Mouse (Mus musculus) T-helper 1 cell (primary cell): ENCODE measurements at regions not wholly inside any gene's neighbourhood (a gene's known extent, or its start where the extent isn't known, plus 50 kb on each side); places are given as distances from the start of the nearest gene placed in this dataset.

ENCODE experiments used
- in situ Hi-C: fragments of 300-600 bp; cut with MboI, MseI; formaldehyde crosslinking; loops from one replicate; pipeline ENCODE4 v1.15.1; 2025; ENCODE audit warnings: high pct_unique_total_duplicates

GRCm38 (mm10) chr13:44583614-44584013, 145.7 kb upstream of the Jarid2 start:
- in situ Hi-C loops, result no loop called here

DNA sequence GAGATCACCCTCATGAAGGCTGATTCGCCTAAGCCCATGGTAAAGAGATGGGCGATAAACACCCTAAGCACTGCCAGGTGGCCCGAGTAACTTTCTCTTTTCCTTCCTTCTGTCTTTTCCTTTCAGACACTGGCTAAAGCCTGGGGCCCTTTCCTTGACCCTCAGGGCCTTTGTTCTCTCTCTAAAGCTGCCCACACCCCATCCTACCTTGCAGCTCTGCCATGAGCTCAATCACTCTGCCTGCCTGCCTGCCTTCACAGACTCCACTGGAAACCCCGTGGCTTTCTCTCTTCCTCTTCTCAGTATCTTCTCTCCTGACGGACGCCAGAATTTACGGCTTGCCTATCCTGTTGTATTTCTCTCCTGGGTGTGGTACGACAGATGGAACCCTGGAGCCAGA, 145.1 kb upstream of the Jarid2 start:
- in situ Hi-C loops, result no loop called here

- in situ Hi-C loops, result no loop called here
These were observed 144.7 kb upstream of the Jarid2 start for GRCm38 (mm10) chr13:44584551-44584950.

DNA sequence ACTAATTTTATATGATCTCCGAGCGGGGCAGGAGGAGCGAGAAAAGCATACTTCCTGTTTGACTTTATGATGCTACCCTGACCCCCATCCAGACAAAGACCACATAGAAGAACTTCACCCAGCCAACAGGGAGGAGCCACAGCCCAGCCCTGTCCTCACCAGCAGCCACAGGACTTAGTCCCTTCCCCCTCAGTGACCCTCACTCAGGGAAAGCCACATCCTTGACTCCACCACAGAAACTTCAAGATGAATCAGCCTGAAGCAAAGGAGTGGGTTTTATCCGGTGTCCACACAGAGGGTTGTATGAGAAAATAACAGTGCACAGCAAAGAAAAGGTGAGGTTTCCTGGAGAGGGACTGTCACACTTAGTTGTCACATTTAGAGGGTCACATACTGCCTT, 141.4 kb upstream of the Jarid2 start:
- in situ Hi-C loops, result no loop called here

GRCm38 (mm10) chr13:44594645-44595044, 134.6 kb upstream of the Jarid2 start:
- in situ Hi-C loops, result no loop called here

DNA sequence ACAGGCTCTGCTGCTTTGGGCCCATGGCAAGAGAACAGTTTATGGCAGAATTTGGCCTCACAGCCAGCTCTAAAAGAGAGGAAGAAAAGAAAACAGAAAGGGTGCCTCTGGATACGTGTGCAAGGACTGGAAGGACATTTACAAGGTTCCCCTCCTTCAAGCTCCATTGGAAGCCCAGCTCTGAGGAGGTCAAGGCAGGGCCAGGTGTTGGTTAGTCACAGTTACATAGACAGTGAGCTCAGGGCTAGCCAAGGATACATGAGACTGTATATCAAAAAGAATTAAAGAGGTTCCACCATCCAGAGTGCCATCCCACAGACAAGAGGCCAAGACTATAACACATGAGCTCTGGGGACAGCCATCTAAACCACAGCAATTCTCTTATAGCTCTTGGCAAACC, 131.6 kb upstream of the Jarid2 start:
- in situ Hi-C loops, result no loop called here

GRCm38 (mm10) chr13:44601024-44601423, 128.2 kb upstream of the Jarid2 start:
- in situ Hi-C loops, result no loop called here

GRCm38 (mm10) chr13:44602658-44603057, 126.6 kb upstream of the Jarid2 start:
- in situ Hi-C loops, result no loop called here

DNA sequence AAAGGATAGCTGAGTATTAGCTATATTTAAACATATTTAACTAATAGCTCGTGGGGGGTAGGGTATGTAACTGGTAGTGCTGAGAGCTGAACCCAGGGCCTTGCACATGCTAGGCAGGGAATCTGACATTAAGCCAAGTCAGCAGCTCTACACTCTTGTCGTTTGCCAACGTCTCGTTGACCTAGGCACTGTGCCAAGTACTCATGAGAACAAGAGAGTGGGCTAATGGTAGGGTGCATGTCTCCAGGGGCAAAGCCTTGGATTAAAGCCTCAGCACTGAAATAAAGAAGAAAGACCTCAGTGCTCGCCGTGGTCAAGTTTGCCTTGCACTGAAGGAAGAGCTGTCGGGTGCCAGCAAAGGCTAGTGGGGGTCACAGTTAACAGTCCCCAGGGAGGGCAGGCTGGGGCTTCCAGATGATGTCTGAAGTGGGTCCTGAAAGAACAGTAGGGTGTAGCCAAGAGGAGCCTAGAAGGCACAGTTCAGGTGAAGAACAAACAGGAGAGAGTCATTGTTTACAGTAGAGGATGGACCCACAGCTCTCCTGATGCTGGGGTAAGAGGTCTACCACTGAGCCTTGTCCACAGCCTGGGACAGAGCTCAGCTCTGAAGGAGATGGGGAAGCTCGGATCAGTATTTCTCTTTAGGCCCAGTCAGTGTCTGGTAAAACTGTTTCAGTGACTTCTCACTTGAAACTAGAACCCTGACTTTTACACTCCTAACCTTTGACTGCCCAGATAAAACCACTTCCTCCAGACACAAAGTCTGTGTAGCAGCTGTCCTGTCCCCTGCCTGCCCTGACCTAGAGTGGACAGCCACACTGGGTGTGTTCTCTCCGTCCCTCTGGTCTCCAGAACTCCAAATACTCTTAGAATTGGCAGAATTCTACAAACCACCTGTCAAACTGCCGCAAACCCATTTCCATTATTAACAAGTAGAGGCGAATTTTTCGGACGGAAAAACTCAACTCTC, 121.7 kb upstream of the Jarid2 start:
- in situ Hi-C loops, result no loop called here

DNA sequence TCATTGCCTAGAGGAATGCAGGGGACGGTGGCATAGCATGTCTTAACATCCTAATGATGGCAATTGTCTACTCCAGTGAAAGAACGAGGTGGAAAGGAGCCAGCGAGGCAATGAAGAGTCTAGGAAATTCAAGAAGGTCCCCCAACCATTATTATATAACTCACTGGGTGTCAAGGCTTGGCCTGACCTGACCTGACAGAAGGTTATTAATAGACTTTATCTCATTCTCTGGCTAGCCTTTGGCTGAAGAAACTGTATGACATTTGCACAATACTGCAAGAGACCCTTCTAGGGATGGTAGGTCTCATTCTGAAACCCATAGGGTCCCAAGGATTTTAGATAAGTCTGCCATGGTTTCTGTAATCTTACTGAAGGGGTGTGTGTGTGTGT, 121.0 kb upstream of the Jarid2 start:
- in situ Hi-C loops, result no loop called here

DNA sequence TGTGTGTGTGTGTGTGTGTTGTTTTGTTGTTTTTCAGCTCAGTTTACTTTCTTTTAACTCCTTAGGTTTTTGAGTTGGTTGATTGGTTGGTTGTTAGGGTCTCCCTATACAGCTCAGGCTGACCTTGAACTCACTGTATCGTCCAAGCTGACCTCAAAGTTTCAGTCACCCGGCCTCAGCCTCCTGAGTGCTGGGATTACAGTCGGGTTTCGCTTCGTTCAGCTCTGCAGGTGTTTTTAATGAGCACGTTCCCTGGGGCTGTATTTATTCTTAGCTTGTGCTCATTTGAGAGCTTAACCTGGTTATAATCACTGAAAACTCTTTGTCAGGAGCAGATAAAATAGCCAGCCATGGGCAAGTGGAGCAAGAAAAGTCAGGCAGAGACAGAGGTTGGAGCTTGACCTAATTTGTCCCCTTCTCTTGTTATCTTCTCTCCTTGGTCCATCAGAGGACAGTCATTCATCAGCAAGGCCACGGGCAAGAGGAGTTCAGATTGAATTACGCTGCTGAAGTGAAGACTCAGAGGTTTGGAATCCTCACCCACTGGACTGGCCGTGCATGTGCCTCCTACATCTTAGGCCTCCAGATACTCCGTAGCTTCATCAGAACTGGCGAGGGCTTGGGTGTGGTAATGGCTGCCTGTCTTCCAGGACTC, 120.5 kb upstream of the Jarid2 start:
- in situ Hi-C loops, result no loop called here

- in situ Hi-C loops, result no loop called here
These were observed 119.7 kb upstream of the Jarid2 start for GRCm38 (mm10) chr13:44609606-44610005.

DNA sequence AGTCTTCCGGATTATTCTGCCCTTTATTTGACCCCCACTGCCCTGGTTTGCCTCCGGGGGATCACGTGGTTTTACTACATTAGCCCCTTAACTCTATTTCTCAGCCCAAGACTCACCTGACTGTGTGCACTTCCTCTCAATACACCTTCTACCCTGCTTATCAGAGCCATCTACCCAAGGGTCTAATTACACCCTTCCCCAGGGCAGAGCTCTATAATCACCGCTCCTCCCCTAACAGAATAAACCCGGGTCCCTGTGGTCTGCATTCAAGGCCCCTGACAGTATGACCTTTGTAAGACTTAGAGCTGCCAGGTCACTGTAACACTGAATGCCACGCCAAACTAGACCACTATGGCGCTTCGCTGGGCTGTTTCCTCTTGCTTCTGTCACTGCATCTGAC, 113.6 kb upstream of the Jarid2 start:
- in situ Hi-C loops, result no loop called here

GRCm38 (mm10) chr13:44618368-44618767, 110.9 kb upstream of the Jarid2 start:
- in situ Hi-C loops, result no loop called here

DNA sequence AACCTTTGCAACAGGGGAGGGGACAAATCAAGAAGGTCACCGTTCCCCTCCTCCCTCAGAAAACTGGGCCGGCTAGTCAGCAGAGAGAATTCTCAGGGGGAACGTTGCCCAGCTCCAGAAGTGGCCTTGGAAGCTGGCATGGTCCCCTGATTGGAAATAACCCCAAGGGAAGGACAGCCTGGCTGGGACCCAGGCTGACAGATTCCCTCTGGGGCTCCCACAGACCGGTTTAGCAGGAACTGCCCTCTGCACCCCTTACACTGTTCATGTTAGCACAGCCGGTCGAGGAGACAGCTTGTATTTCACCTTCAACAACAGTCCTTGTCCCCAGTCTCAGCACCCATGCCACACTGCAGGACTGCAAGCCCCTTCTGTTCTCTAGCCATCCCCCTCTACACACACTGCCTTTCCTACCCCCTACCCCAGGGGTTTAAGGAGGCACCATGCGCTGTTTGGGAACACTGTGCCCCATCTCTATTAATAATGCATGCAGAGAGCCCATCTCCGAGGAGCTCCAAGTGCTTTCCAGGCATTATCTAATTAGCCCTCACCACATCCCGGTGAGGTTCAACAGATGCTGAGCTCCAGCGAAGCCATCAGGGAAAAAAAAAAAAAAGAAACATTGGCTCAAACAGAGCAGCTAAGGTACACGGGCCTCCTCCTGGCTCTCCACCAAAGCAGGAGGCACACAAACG, 106.5 kb upstream of the Jarid2 start:
- in situ Hi-C loops, result no loop called here

DNA sequence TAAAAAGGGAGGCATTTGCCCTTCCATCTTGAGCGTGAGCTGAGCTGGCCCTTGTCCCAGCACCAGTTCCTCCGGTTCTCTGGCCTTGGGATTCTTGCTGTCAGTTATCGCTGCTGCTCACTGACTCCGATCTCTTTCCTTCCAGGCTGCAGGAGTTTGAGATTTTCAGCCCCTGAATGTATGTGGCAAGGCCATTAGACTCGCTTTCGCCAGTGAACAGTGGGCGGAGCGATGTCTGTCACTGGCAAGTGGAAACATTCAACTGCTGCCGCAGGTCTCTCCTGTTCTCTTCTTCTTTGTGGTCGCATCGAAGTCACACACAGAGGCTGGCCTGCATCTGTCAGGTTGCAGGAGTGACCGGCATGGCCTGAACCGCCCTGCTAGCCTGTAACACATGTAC, 104.6 kb upstream of the Jarid2 start:
- in situ Hi-C loops, result no loop called here

GRCm38 (mm10) chr13:44625792-44626191, 103.5 kb upstream of the Jarid2 start:
- in situ Hi-C loops, result no loop called here

- in situ Hi-C loops, result no loop called here
These were observed 102.5 kb upstream of the Jarid2 start for GRCm38 (mm10) chr13:44626806-44627205.

GRCm38 (mm10) chr13:44630061-44630460, 99.2 kb upstream of the Jarid2 start:
- in situ Hi-C loops, result no loop called here

GRCm38 (mm10) chr13:44634616-44635015, 94.7 kb upstream of the Jarid2 start:
- in situ Hi-C loops, result no loop called here

DNA sequence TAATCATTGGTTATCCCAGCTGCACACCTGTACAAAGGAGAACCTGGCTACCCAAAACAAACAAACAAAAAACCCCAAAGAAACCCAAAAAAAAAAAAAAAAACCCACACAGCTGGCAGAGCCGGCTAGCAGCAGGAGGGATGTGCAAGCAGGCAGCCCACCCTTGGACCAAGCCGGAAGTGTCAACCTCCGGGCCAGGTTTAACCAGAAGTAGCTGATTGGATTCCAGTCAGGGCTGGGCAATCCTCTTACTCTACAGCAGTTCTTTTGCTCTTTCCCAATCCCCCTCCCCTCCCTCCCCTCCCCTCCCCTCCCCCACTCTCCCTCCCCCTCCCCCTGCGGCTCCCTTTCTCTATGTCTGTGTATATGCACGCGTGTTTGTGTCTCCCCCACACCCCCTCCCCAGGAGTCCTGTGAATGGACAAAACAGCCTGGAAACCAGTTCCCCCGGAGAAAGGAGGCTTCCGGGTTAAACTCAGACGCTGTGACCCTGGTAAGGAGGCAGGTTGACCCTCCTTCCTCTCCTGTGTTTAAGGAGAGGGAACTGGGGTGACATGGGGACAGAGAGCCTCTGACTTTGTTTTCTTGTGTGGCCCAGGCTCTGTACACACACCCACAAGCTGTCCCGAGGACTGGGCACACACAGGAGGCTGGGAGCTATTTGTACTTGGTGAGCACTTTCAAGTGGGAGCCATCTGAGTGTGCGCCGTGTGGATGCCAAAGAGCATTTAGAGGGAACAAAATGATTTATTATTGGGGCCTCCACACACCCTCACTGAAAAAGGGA, 93.9 kb upstream of the Jarid2 start:
- in situ Hi-C loops, result no loop called here

GRCm38 (mm10) chr13:44636008-44636335, 93.3 kb upstream of the Jarid2 start:
- in situ Hi-C loops, result no loop called here
